ENCODE assay signal across 9 mouse cellular contexts in genomic region chr12:108277341-108277841, GRCm38 (mm10). TPM values are rescaled to one million over a fixed set of nuclear protein-coding genes. Genes with fewer than 3 reads are reported as not detected.
DNase-seq lines count a peak whose midpoint lies in the region; ATAC-seq and TF ChIP-seq lines count a peak whose summit lies in the region.
"Had no signal": no experiment of that assay in that cellular context is flagged by ENCODE, and none has a peak within 500 bp of the region (broad histone marks: within the 10 kb centered on the region; RNA-seq: fewer than 3 reads in every experiment).

No protein-coding gene starts in this region.

- H3K27ac ChIP-seq in liver, embryonic 11.5 days (ENCODE audit: low read depth, low read length) = no peak overlapping the region
- H3K27ac ChIP-seq in liver, postnatal 0 days (ENCODE audit: low read depth) = no peak overlapping the region
- H3K27ac ChIP-seq in hindbrain, embryonic 16.5 days (ENCODE audit: low read depth, low read length) = peak overlapping the region; percentile 78
- peak overlapping the region; percentile 98 for H3K27ac ChIP-seq in neural tube, embryonic 15.5 days (replicated peaks)

- H3K4me1 ChIP-seq in liver, embryonic 11.5 days (replicated peaks; ENCODE audit: control insufficient read depth, insufficient read depth, low read length) = peaks cover 38% of the 10 kb centered on the region
- peaks cover 11% of the 10 kb centered on the region for H3K4me1 ChIP-seq in liver, postnatal 0 days (ENCODE audit: insufficient read depth)
- peaks cover 35% of the 10 kb centered on the region for H3K4me1 ChIP-seq in hindbrain, embryonic 16.5 days (ENCODE audit: control insufficient read depth, insufficient read depth, low read depth, low read length)
- peaks cover 50% of the 10 kb centered on the region for H3K4me1 ChIP-seq in neural tube, embryonic 15.5 days

- no peak overlapping the region for H3K9ac ChIP-seq in liver, embryonic 11.5 days (ENCODE audit: low read depth, low read length)
- H3K9ac ChIP-seq in liver, postnatal 0 days (replicated peaks) = no peak overlapping the region
- H3K9ac ChIP-seq in hindbrain, embryonic 16.5 days (ENCODE audit: low read depth, low read length) = peak overlapping the region; percentile 53
- peak overlapping the region; percentile 77 for H3K9ac ChIP-seq in neural tube, embryonic 15.5 days (replicated peaks)

- TF ChIP-seq CTCF in liver, postnatal 0 days (IDR thresholded peaks at IDR 0.05; ENCODE audit: low read depth) = no peak

- 14% methylated on average over 12 of the region's 12 CpGs for WGBS in liver, embryonic 11.5 days
- 9% methylated on average over 12 of the region's 12 CpGs for WGBS in liver, postnatal 0 days (ENCODE audit: insufficient replicate concordance)
- 0% methylated on average over 9 of the region's 12 CpGs for WGBS in hindbrain, embryonic 16.5 days
- 2% methylated on average over 12 of the region's 12 CpGs for WGBS in neural tube, embryonic 15.5 days

- peak overlapping the region; percentile 41 for H3K4me2 ChIP-seq in liver, embryonic 11.5 days
- H3K4me2 ChIP-seq in liver, postnatal 0 days (ENCODE audit: low read depth, low read length) = no peak overlapping the region
- H3K4me2 ChIP-seq in hindbrain, embryonic 16.5 days (ENCODE audit: low read length) = peak overlapping the region; percentile 71
- H3K4me2 ChIP-seq in neural tube, embryonic 15.5 days = peak overlapping the region; percentile 86

- no peaks in the 10 kb centered on the region for H3K9me3 ChIP-seq in liver, embryonic 11.5 days (ENCODE audit: control insufficient read depth, low read length)
- no peaks in the 10 kb centered on the region for H3K9me3 ChIP-seq in liver, postnatal 0 days (ENCODE audit: low read length)
- no peaks in the 10 kb centered on the region for H3K9me3 ChIP-seq in hindbrain, embryonic 16.5 days (ENCODE audit: control insufficient read depth, low read length)
- H3K9me3 ChIP-seq in neural tube, embryonic 15.5 days (replicated peaks) = no peaks in the 10 kb centered on the region
- H3K9me3 ChIP-seq: megakaryocyte, embryonic 14.5 days had no signal

- no peak for TF ChIP-seq EP300 in liver, postnatal 0 days (IDR thresholded peaks at IDR 0.05; ENCODE audit: low read depth)

- no peaks in the 10 kb centered on the region for H3K36me3 ChIP-seq in liver, embryonic 11.5 days (ENCODE audit: control insufficient read depth, insufficient read depth, low read length)
- H3K36me3 ChIP-seq in liver, postnatal 0 days (replicated peaks; ENCODE audit: insufficient read depth, low read length) = no peaks in the 10 kb centered on the region
- no peaks in the 10 kb centered on the region for H3K36me3 ChIP-seq in hindbrain, embryonic 16.5 days (ENCODE audit: control insufficient read depth, insufficient read depth, low read length)
- no peaks in the 10 kb centered on the region for H3K36me3 ChIP-seq in neural tube, embryonic 15.5 days

- DNase-seq in liver, embryonic 11.5 days (ENCODE audit: low spot score) = no peak
- DNase-seq in liver, postnatal 0 days = no peak
- DNase-seq in embryo, embryonic 11 days = peak; percentile 76
- no peak for DNase-seq in ovary, postnatal 14 days (ENCODE audit: low spot score)
- DNase-seq in thymus, adult 18-20 months = no peak

- no peak overlapping the region for H3K4me3 ChIP-seq in liver, embryonic 11.5 days (ENCODE audit: low read depth, low read length)
- H3K4me3 ChIP-seq in liver, postnatal 0 days (ENCODE audit: low read depth, low read length) = no peak overlapping the region
- peak overlapping the region; percentile 90 for H3K4me3 ChIP-seq in hindbrain, embryonic 16.5 days (ENCODE audit: low read length)
- H3K4me3 ChIP-seq in neural tube, embryonic 15.5 days (replicated peaks) = peak overlapping the region; percentile 86
- H3K4me3 ChIP-seq: megakaryocyte, embryonic 14.5 days had no signal

- peaks cover 18% of the 10 kb centered on the region for H3K27me3 ChIP-seq in liver, embryonic 11.5 days (replicated peaks; ENCODE audit: control insufficient read depth, insufficient read depth, low read length)
- H3K27me3 ChIP-seq in liver, postnatal 0 days (ENCODE audit: insufficient read depth, low read length) = peaks cover 36% of the 10 kb centered on the region
- no peaks in the 10 kb centered on the region for H3K27me3 ChIP-seq in hindbrain, embryonic 16.5 days (replicated peaks; ENCODE audit: control insufficient read depth, insufficient read depth, low read length)
- H3K27me3 ChIP-seq in neural tube, embryonic 15.5 days (replicated peaks) = no peaks in the 10 kb centered on the region

- ATAC-seq in liver, embryonic 11.5 days (replicated peaks; ENCODE audit: low FRiP score) = no peak
- ATAC-seq in liver, postnatal 0 days = no peak
- ATAC-seq in hindbrain, embryonic 16.5 days = no peak; the same call in 1 of the 2 replicates
- no peak for ATAC-seq in neural tube, embryonic 15.5 days (ENCODE audit: low FRiP score)
- ATAC-seq in granulocyte monocyte progenitor cell, adult 5-6 weeks (replicated peaks; ENCODE audit: poor library complexity, severe bottlenecking) = no peak

RNA-seq across cellular contexts. Expression of gene Ccdc85c, which starts 2.2 kb away (rescaled TPM):
- polyA plus RNA-seq in liver, embryonic 11.5 days (2014; fragmentation: Nextera tagmentation; extraction: Ambion mirVana) = 5.9 and 7.4 TPM in 2 replicates
- polyA plus RNA-seq in liver, postnatal 0 days (2015; fragmentation: Nextera tagmentation; extraction: Ambion mirVana) = 1.5 TPM in 2 replicates
- 7.5 and 10.2 TPM in 2 replicates for polyA plus RNA-seq in hindbrain, embryonic 16.5 days (2015; fragmentation: Nextera tagmentation; extraction: Ambion mirVana)
- polyA plus RNA-seq in neural tube, embryonic 15.5 days (2015; fragmentation: Nextera tagmentation; extraction: Ambion mirVana) = 10.5 and 11.9 TPM in 2 replicates
- 0.95 and 1.7 TPM in 2 replicates for total RNA-seq in granulocyte monocyte progenitor cell, adult 5-6 weeks (2014; fragmentation: Nextera tagmentation)
- 0.90 and 2.4 TPM in 2 replicates for total RNA-seq in granulocyte monocyte progenitor cell, adult 5-6 weeks (2017)

RNA-seq across cellular contexts. Expression of gene Hhipl1, which starts 28.7 kb away (rescaled TPM):
- polyA plus RNA-seq in liver, embryonic 11.5 days (2014; fragmentation: Nextera tagmentation; extraction: Ambion mirVana) = 0.14 TPM in 1 of 2 replicates, not detected in the other
- polyA plus RNA-seq in liver, postnatal 0 days (2015; fragmentation: Nextera tagmentation; extraction: Ambion mirVana) = 0.02 TPM in 1 of 2 replicates, not detected in the other
- 2.6 and 2.9 TPM in 2 replicates for polyA plus RNA-seq in hindbrain, embryonic 16.5 days (2015; fragmentation: Nextera tagmentation; extraction: Ambion mirVana)
- polyA plus RNA-seq in neural tube, embryonic 15.5 days (2015; fragmentation: Nextera tagmentation; extraction: Ambion mirVana) = 2.7 and 3.2 TPM in 2 replicates
- not detected in 2 replicates for total RNA-seq in granulocyte monocyte progenitor cell, adult 5-6 weeks (2014; fragmentation: Nextera tagmentation)
- total RNA-seq in granulocyte monocyte progenitor cell, adult 5-6 weeks (2017) = not detected in 2 replicates

RNA-seq across cellular contexts. Expression of gene Cyp46a1, which starts 56.8 kb away (rescaled TPM):
- polyA plus RNA-seq in liver, embryonic 11.5 days (2014; fragmentation: Nextera tagmentation; extraction: Ambion mirVana) = 1.0 and 2.2 TPM in 2 replicates
- 0.09 and 0.23 TPM in 2 replicates for polyA plus RNA-seq in liver, postnatal 0 days (2015; fragmentation: Nextera tagmentation; extraction: Ambion mirVana)
- polyA plus RNA-seq in hindbrain, embryonic 16.5 days (2015; fragmentation: Nextera tagmentation; extraction: Ambion mirVana) = 38.3 and 40.1 TPM in 2 replicates
- 29.5 and 33.2 TPM in 2 replicates for polyA plus RNA-seq in neural tube, embryonic 15.5 days (2015; fragmentation: Nextera tagmentation; extraction: Ambion mirVana)
- total RNA-seq in granulocyte monocyte progenitor cell, adult 5-6 weeks (2014; fragmentation: Nextera tagmentation) = not detected in 2 replicates
- not detected in 2 replicates for total RNA-seq in granulocyte monocyte progenitor cell, adult 5-6 weeks (2017)

Comparison
In these comparisons a context has a peak if more than half of its experiments do, and no peak if none do; other contexts are left out.
1. H3K27ac ChIP-seq: peak in hindbrain, embryonic 16.5 days (single experiment) and neural tube, embryonic 15.5 days (single experiment); none in liver, embryonic 11.5 days (single experiment) and liver, postnatal 0 days (single experiment).
2. H3K4me3 ChIP-seq: peak in hindbrain, embryonic 16.5 days (single experiment) and neural tube, embryonic 15.5 days (single experiment); none in liver, embryonic 11.5 days (single experiment) and liver, postnatal 0 days (single experiment).
3. H3K9ac ChIP-seq: peak in hindbrain, embryonic 16.5 days (single experiment) and neural tube, embryonic 15.5 days (single experiment); none in liver, embryonic 11.5 days (single experiment) and liver, postnatal 0 days (single experiment).